Mouse (Mus musculus) liver, postnatal 0 days (tissue): ENCODE results near the gene Sorl1. TPM values are rescaled to one million over a fixed set of nuclear protein-coding genes. Genes with fewer than 3 reads are reported as not detected.
A peak's percentile ranks its signal among the peaks of the same experiment; 100 is the strongest.

Experiments used
- ATAC-seq: fragments of 200-750 bp; cut with Nextera tagmentation; 2 replicates; pipeline ENCODE4 v1.8.0; 2017; ENCODE audit warnings: mild to moderate bottlenecking, moderate library complexity
- DNase-seq: peaks from one replicate; pipeline ENCODE4 v3.0.0-alpha.2; 2016
- H3K27ac ChIP-seq: fragments of 300-500 bp; sonication (generic); 2 replicates; pipeline ENCODE4 v1.5.1; 2014; ENCODE audit warnings: antibody characterized with exemption, moderate library complexity, mild to moderate bottlenecking, low read depth
- H3K27me3 ChIP-seq: fragments of 300-500 bp; sonication (generic); 2 replicates; pipeline ENCODE4 v1.6.1; 2014; ENCODE audit warnings: low read length, control low read depth, mixed read lengths; ENCODE audit not compliant: insufficient read depth
- H3K36me3 ChIP-seq: fragments of 300-500 bp; sonication (generic); replicated peaks from 2 replicates; pipeline ENCODE4 v1.6.1; 2014; ENCODE audit warnings: mild to moderate bottlenecking, control low read depth, low read length, moderate library complexity, mixed read lengths; ENCODE audit not compliant: insufficient read depth
- H3K4me1 ChIP-seq: fragments of 300-500 bp; sonication (generic); 2 replicates; pipeline ENCODE4 v1.6.1; 2014; ENCODE audit warnings: antibody characterized with exemption, mild to moderate bottlenecking, control low read depth; ENCODE audit not compliant: insufficient read depth
- H3K4me2 ChIP-seq: fragments of 300-500 bp; sonication (generic); 2 replicates; pipeline ENCODE4 v1.6.1; 2014; ENCODE audit warnings: low read depth, mild to moderate bottlenecking, low read length, moderate library complexity, mixed read lengths
- H3K4me3 ChIP-seq: fragments of 300-500 bp; sonication (generic); 2 replicates; pipeline ENCODE4 v1.5.1; 2014; ENCODE audit warnings: low read depth, low read length
- H3K9ac ChIP-seq: fragments of 300-500 bp; sonication (generic); replicated peaks from 2 replicates; pipeline ENCODE4 v1.6.1; 2014; ENCODE audit warnings: mild to moderate bottlenecking, moderate library complexity
- H3K9me3 ChIP-seq: fragments of 300-500 bp; sonication (generic); 2 replicates; pipeline ENCODE4 v1.6.1; 2016; ENCODE audit warnings: mild to moderate bottlenecking, control low read depth, low read length, mixed read lengths
- CTCF ChIP-seq: sonication (generic); IDR thresholded peaks from 2 replicates; pipeline ENCODE4 v1.5.1; 2016; ENCODE audit warnings: antibody characterized with exemption, low read depth
- EP300 ChIP-seq: IDR thresholded peaks from 2 replicates; pipeline ENCODE4 v1.6.1; 2016; ENCODE audit warnings: antibody characterized with exemption, low read depth, mild to moderate bottlenecking
- WGBS: fragments of 180-500 bp; shearing (Covaris S2); extraction: QIAGEN DNeasy Blood & Tissue Kit; methylation state at CpG from one replicate; pipeline ENCODE4 v1.1.7; 2014; ENCODE audit not compliant: insufficient replicate concordance; 5-methylcytosine and 5-hydroxymethylcytosine counted together
- polyA plus RNA-seq: library from polyadenylated mRNA; unstranded; fragments of >200 nt; fragmentation: Nextera tagmentation; extraction: Ambion mirVana; gene quantifications from 2 replicates; pipeline ENCODE4 v1.2.1, GENCODE M21; 2015

Gene Sorl1
- polyA plus RNA-seq, 1 experiment from 2014 or later: 3.0 TPM

DNA sequence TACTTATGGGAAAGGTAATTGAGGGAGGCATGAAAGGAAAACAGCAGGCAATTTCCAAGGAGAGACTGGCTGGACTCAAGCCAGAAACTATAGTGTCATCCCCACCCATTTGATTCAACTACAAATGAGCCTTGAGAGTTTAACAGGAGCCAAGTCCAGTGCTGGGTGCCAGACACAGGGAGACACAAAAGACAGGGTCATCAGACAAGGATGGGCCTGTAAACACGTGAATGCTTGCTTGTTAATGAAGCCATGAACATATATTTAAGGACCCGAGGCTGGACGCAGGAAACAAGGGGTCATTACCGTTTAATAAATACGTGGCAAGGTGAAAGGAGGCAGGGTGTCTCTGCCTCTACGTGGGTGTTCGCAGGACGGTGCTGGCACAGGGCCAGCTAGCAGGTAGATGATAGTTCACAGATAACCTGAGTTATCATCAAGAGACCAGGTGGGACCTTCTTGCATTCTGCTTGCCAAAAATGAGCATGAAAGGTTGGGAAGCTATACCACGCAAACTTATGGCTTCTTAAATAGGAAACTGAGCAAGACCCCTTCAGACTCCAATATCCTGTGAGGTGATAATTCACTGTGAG lies 23.4 kb downstream of the Sorl1 start:
- Histone ChIP-seq H3K27me3 (no peaks in the 10 kb centered on the region), H3K36me3 (0 out of 2 replicates have a peak, but pooled peaks cover 2% of the 10 kb centered on the region), H3K4me1 (peaks cover 9% of the 10 kb centered on the region; the same call in 1 of the 2 replicates), H3K27ac (no peak overlapping the region), H3K9me3 (no peaks in the 10 kb centered on the region), H3K9ac (no peak overlapping the region), H3K4me2 (no peak overlapping the region), H3K4me3 (no peak overlapping the region)
- WGBS: 68% methylated on average over 9 of the region's 9 CpGs
- DNase-seq (no peak), ATAC-seq (no peak)
- TF ChIP-seq CTCF (no peak), EP300 (no peak)

- no peak for TF ChIP-seq EP300
- TF ChIP-seq CTCF: no peak
- 0 out of 2 replicates have a peak, but pooled peaks cover under 1% of the 10 kb centered on the region for H3K36me3 ChIP-seq
- 0 out of 2 replicates have a peak overlapping the region, but pooled peaks have one; percentile 22 for H3K27ac ChIP-seq
These were observed 25.5 kb downstream of the Sorl1 start for GRCm38 (mm10) chr9:42098474-42099121.

GRCm38 (mm10) chr9:42097731-42098473 lies 26.2 kb downstream of the Sorl1 start:
- WGBS: 71% methylated on average over 8 of the region's 8 CpGs
- TF ChIP-seq CTCF (no peak), EP300 (no peak)
- DNase-seq (peak; percentile 20), ATAC-seq (no peak)
- Histone ChIP-seq H3K27ac (peak overlapping the region; percentile 22; the same call in 1 of the 2 replicates), H3K27me3 (no peaks in the 10 kb centered on the region), H3K4me2 (no peak overlapping the region), H3K9me3 (no peaks in the 10 kb centered on the region), H3K9ac (no peak overlapping the region), H3K4me3 (no peak overlapping the region), H3K36me3 (no peaks in the 10 kb centered on the region), H3K4me1 (peaks cover 9% of the 10 kb centered on the region; the same call in 1 of the 2 replicates)

More at GRCm38 (mm10) chr9:42098474-42099121, 25.5 kb downstream of the Sorl1 start:
- 69% methylated on average over 5 of the region's 5 CpGs for WGBS
- Histone ChIP-seq H3K4me3 (no peak overlapping the region), H3K4me2 (no peak overlapping the region), H3K27me3 (no peaks in the 10 kb centered on the region), H3K9ac (no peak overlapping the region), H3K9me3 (no peaks in the 10 kb centered on the region), H3K4me1 (peaks cover 9% of the 10 kb centered on the region; the same call in 1 of the 2 replicates)
- no peak for DNase-seq
- no peak for ATAC-seq

DNA sequence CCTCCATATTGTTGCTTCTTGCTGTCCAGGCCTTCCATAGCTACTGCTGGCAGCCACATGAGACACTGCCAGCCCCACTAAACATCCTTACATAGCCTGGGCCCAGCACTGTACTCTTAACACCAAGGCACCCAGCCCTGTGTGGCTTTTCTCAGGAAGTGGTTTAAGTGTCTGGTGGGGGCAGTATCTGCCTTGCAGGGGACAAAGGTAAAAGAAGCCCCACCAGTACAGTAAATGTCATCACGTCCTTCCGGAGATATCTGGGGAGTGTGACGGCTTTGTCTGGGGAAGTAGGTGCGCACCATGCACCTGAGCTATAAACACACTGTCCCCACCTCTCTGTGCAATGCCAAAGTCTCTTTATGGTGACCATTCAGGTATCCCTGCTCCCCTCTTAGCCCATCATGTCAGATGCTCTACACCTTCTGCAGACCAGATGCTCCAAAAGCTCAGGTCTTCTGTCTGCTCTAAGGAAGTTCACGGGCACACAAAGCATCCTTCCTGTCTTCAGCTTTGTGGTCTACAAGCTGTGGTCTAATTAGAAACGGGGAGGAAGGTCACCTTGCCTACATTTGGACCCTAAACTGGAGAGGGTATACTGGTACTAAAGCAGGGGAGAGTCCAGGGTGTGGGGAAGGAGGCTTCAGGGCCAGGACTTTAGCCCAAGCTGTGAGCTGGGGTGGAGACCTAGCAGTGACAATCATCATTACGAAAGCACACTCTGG lies 26.9 kb downstream of the Sorl1 start:
- Histone ChIP-seq H3K4me3 (no peak overlapping the region), H3K9me3 (no peaks in the 10 kb centered on the region), H3K27ac (no peak overlapping the region; the same call in 1 of the 2 replicates), H3K36me3 (no peaks in the 10 kb centered on the region), H3K27me3 (no peaks in the 10 kb centered on the region), H3K9ac (no peak overlapping the region), H3K4me1 (peaks cover 9% of the 10 kb centered on the region; the same call in 1 of the 2 replicates), H3K4me2 (0 out of 2 replicates have a peak overlapping the region, but pooled peaks have one; percentile 13)
- WGBS: 43% methylated on average over 7 of the region's 7 CpGs
- ATAC-seq: no peak
- DNase-seq: no peak
- no peak for TF ChIP-seq EP300
- no peak for TF ChIP-seq CTCF

- DNase-seq (no peak), ATAC-seq (no peak)
- H3K27me3 ChIP-seq: no peaks in the 10 kb centered on the region
- WGBS: 55% methylated on average over 11 of the region's 11 CpGs
- no peak for TF ChIP-seq EP300
- TF ChIP-seq CTCF: no peak
- no peaks in the 10 kb centered on the region for H3K9me3 ChIP-seq
- no peaks in the 10 kb centered on the region for H3K36me3 ChIP-seq
- H3K27ac ChIP-seq: no peak overlapping the region
- H3K9ac ChIP-seq: no peak overlapping the region
- peaks cover 4% of the 10 kb centered on the region; the same call in 1 of the 2 replicates for H3K4me1 ChIP-seq
- H3K4me3 ChIP-seq: no peak overlapping the region
- H3K4me2 ChIP-seq: no peak overlapping the region
These were observed 29.3 kb downstream of the Sorl1 start for GRCm38 (mm10) chr9:42094752-42095151.
